Mouse (Mus musculus): Measurements from ENCODE around the gene Pgls. TPM values are rescaled to one million over a fixed set of nuclear protein-coding genes. Genes with fewer than 3 reads are reported as not detected.

Gene Pgls
- polyA plus RNA-seq, 1 experiment from 2014 or later: 177 TPM

GRCm38 (mm10) chr8:71633981-71634667, 42.1 kb downstream of the Pgls start:
- Histone ChIP-seq H3K9me3 (ENCODE audit: low read length) (no peaks in the 10 kb centered on the region), H3K9ac (replicated peaks; ENCODE audit: low read depth) (no peak overlapping the region), H3K27ac (ENCODE audit: low read length) (no peak overlapping the region), H3K4me2 (replicated peaks; ENCODE audit: low read depth, low read length) (0 out of 2 replicates have a peak overlapping the region, but pooled peaks have one; percentile 8), H3K4me1 (ENCODE audit: insufficient read depth, low read depth, low read length) (peaks cover 8% of the 10 kb centered on the region; the same call in 1 of the 2 replicates), H3K36me3 (ENCODE audit: insufficient read depth, low read length) (no peaks in the 10 kb centered on the region), H3K4me3 (ENCODE audit: low read depth, low read length) (no peak overlapping the region), H3K27me3 (replicated peaks; ENCODE audit: insufficient read depth, low read length) (0 out of 2 replicates have a peak, but pooled peaks cover 11% of the 10 kb centered on the region)
- ATAC-seq: peak; percentile 41
- no peak for TF ChIP-seq CTCF (IDR thresholded peaks at IDR 0.05)
- no peak for TF ChIP-seq EP300 (IDR thresholded peaks at IDR 0.05)
- WGBS: 5% methylated on average over 26 of the region's 26 CpGs
- DNase-seq (ENCODE audit: low spot score): peak; percentile 58

- Histone ChIP-seq H3K4me2 (replicated peaks; ENCODE audit: low read depth, low read length) (no peak overlapping the region), H3K9me3 (ENCODE audit: low read length) (no peaks in the 10 kb centered on the region)
- 62% methylated on average over 8 of the region's 8 CpGs for whole genome bisulfite sequencing
Observed at GRCm38 (mm10) chr8:71637149-71638095, 45.4 kb downstream of the Pgls start.

GRCm38 (mm10) chr8:71638321-71638720, 46.3 kb downstream of the Pgls start:
- ATAC-seq (no peak), DNase-seq (ENCODE audit: low spot score) (no peak)
- Histone ChIP-seq H3K4me3 (ENCODE audit: low read depth, low read length) (no peak overlapping the region), H3K27me3 (replicated peaks; ENCODE audit: insufficient read depth, low read length) (0 out of 2 replicates have a peak, but pooled peaks cover 4% of the 10 kb centered on the region), H3K4me2 (replicated peaks; ENCODE audit: low read depth, low read length) (no peak overlapping the region), H3K9me3 (ENCODE audit: low read length) (no peaks in the 10 kb centered on the region), H3K36me3 (ENCODE audit: insufficient read depth, low read length) (no peaks in the 10 kb centered on the region), H3K27ac (ENCODE audit: low read length) (no peak overlapping the region), H3K4me1 (ENCODE audit: insufficient read depth, low read depth, low read length) (no peaks in the 10 kb centered on the region), H3K9ac (replicated peaks; ENCODE audit: low read depth) (no peak overlapping the region)
- 64% methylated on average over 6 of the region's 6 CpGs for WGBS
- TF ChIP-seq EP300 (IDR thresholded peaks at IDR 0.05) (no peak), CTCF (IDR thresholded peaks at IDR 0.05) (no peak)

More at GRCm38 (mm10) chr8:71637149-71638095, 45.4 kb downstream of the Pgls start:
- Histone ChIP-seq H3K4me1 (ENCODE audit: insufficient read depth, low read depth, low read length) (no peaks in the 10 kb centered on the region), H3K27me3 (replicated peaks; ENCODE audit: insufficient read depth, low read length) (0 out of 2 replicates have a peak, but pooled peaks cover 4% of the 10 kb centered on the region), H3K36me3 (ENCODE audit: insufficient read depth, low read length) (no peaks in the 10 kb centered on the region), H3K9ac (replicated peaks; ENCODE audit: low read depth) (no peak overlapping the region), H3K27ac (ENCODE audit: low read length) (no peak overlapping the region), H3K4me3 (ENCODE audit: low read depth, low read length) (no peak overlapping the region)
- DNase-seq (ENCODE audit: low spot score) (no peak), ATAC-seq (no peak)
- TF ChIP-seq CTCF (IDR thresholded peaks at IDR 0.05) (no peak), EP300 (IDR thresholded peaks at IDR 0.05) (no peak)

GRCm38 (mm10) chr8:71639318-71639717, 47.3 kb downstream of the Pgls start:
- no peak for TF ChIP-seq CTCF (IDR thresholded peaks at IDR 0.05)
- no peak for TF ChIP-seq EP300 (IDR thresholded peaks at IDR 0.05)
- Histone ChIP-seq H3K9ac (replicated peaks; ENCODE audit: low read depth) (no peak overlapping the region), H3K9me3 (ENCODE audit: low read length) (no peaks in the 10 kb centered on the region), H3K36me3 (ENCODE audit: insufficient read depth, low read length) (no peaks in the 10 kb centered on the region), H3K4me1 (ENCODE audit: insufficient read depth, low read depth, low read length) (no peaks in the 10 kb centered on the region), H3K27ac (ENCODE audit: low read length) (no peak overlapping the region), H3K4me3 (ENCODE audit: low read depth, low read length) (no peak overlapping the region), H3K4me2 (replicated peaks; ENCODE audit: low read depth, low read length) (no peak overlapping the region), H3K27me3 (replicated peaks; ENCODE audit: insufficient read depth, low read length) (no peaks in the 10 kb centered on the region)
- DNase-seq (ENCODE audit: low spot score): no peak
- ATAC-seq: no peak
- 73% methylated on average over 4 of the region's 4 CpGs for WGBS

GRCm38 (mm10) chr8:71645510-71645909, 53.5 kb downstream of the Pgls start:
- ATAC-seq: peak; percentile 95
- WGBS: 49% methylated on average over 9 of the region's 9 CpGs
- no peaks in the 10 kb centered on the region for H3K9me3 ChIP-seq (ENCODE audit: low read length)
- H3K9ac ChIP-seq (replicated peaks; ENCODE audit: low read depth): no peak overlapping the region
- H3K36me3 ChIP-seq (ENCODE audit: insufficient read depth, low read length): no peaks in the 10 kb centered on the region
- H3K27me3 ChIP-seq (replicated peaks; ENCODE audit: insufficient read depth, low read length): no peaks in the 10 kb centered on the region
- no peak overlapping the region for H3K4me2 ChIP-seq (replicated peaks; ENCODE audit: low read depth, low read length)
- peak; percentile 85 for DNase-seq (ENCODE audit: low spot score)
- TF ChIP-seq EP300 (IDR thresholded peaks at IDR 0.05) (peak; percentile 60), CTCF (IDR thresholded peaks at IDR 0.05) (no peak)
- H3K27ac ChIP-seq (ENCODE audit: low read length): 0 out of 2 replicates have a peak overlapping the region, but pooled peaks have one; percentile 8
- H3K4me3 ChIP-seq (ENCODE audit: low read depth, low read length): no peak overlapping the region
- H3K4me1 ChIP-seq (ENCODE audit: insufficient read depth, low read depth, low read length): no peaks in the 10 kb centered on the region

Small RNA genes lying within 50 kb of the gene (microRNA-seq; reads per million reads assigned to microRNA genes)
- gene Mir6769b: not detected

Other genes with a start within 250 kb of the Pgls start
- gene Use1, start 225.3 kb upstream of the Pgls start, polyA plus RNA-seq (2015; fragmentation: Nextera tagmentation; extraction: Ambion mirVana): 136 and 139 TPM in 2 replicates
- 11.1 and 11.9 TPM in 2 replicates for gene Ocel1, start 220.9 kb upstream of the Pgls start, polyA plus RNA-seq (2015; fragmentation: Nextera tagmentation; extraction: Ambion mirVana)
- gene Nr2f6, start 210.2 kb upstream of the Pgls start, polyA plus RNA-seq (2015; fragmentation: Nextera tagmentation; extraction: Ambion mirVana): 61.5 and 69.4 TPM in 2 replicates
- 29.5 and 42.0 TPM in 2 replicates for gene Ushbp1, start 196.4 kb upstream of the Pgls start, polyA plus RNA-seq (2015; fragmentation: Nextera tagmentation; extraction: Ambion mirVana)
- gene Babam1, start 195.3 kb upstream of the Pgls start, polyA plus RNA-seq (2015; fragmentation: Nextera tagmentation; extraction: Ambion mirVana): 60.8 and 62.5 TPM in 2 replicates
- 0.72 and 1.5 TPM in 2 replicates for gene Ankle1, start 186.2 kb upstream of the Pgls start, polyA plus RNA-seq (2015; fragmentation: Nextera tagmentation; extraction: Ambion mirVana)
- gene Abhd8, start 128.5 kb upstream of the Pgls start, polyA plus RNA-seq (2015; fragmentation: Nextera tagmentation; extraction: Ambion mirVana): 23.8 and 27.6 TPM in 2 replicates
- gene Mrpl34, start 127.2 kb upstream of the Pgls start, polyA plus RNA-seq (2015; fragmentation: Nextera tagmentation; extraction: Ambion mirVana): 137 and 146 TPM in 2 replicates
- gene Dda1, start 123.0 kb upstream of the Pgls start, polyA plus RNA-seq (2015; fragmentation: Nextera tagmentation; extraction: Ambion mirVana): 73.7 and 78.6 TPM in 2 replicates
- 1.1 and 1.2 TPM in 2 replicates for gene Ano8, start 106.2 kb upstream of the Pgls start, polyA plus RNA-seq (2015; fragmentation: Nextera tagmentation; extraction: Ambion mirVana)
- gene Gtpbp3, start 104.1 kb upstream of the Pgls start, polyA plus RNA-seq (2015; fragmentation: Nextera tagmentation; extraction: Ambion mirVana): 10.6 and 11.6 TPM in 2 replicates
- 246 and 265 TPM in 2 replicates for gene Plvap, start 80.4 kb upstream of the Pgls start, polyA plus RNA-seq (2015; fragmentation: Nextera tagmentation; extraction: Ambion mirVana)
- 0.07 and 0.08 TPM in 2 replicates for gene Ccdc194, start 66.5 kb upstream of the Pgls start, polyA plus RNA-seq (2015; fragmentation: Nextera tagmentation; extraction: Ambion mirVana)
- gene Bst2, start 54.7 kb upstream of the Pgls start, polyA plus RNA-seq (2015; fragmentation: Nextera tagmentation; extraction: Ambion mirVana): 86.2 and 99.8 TPM in 2 replicates
- gene Mvb12a, start 49.3 kb upstream of the Pgls start, polyA plus RNA-seq (2015; fragmentation: Nextera tagmentation; extraction: Ambion mirVana): 103 and 112 TPM in 2 replicates
- gene Tmem221, start 33.3 kb upstream of the Pgls start, polyA plus RNA-seq (2015; fragmentation: Nextera tagmentation; extraction: Ambion mirVana): 8.5 and 8.7 TPM in 2 replicates
- gene Nxnl1, start 25.6 kb upstream of the Pgls start, polyA plus RNA-seq (2015; fragmentation: Nextera tagmentation; extraction: Ambion mirVana): 0.11 and 0.13 TPM in 2 replicates
- 26.9 and 27.7 TPM in 2 replicates for gene Slc27a1, start 23.3 kb upstream of the Pgls start, polyA plus RNA-seq (2015; fragmentation: Nextera tagmentation; extraction: Ambion mirVana)
- gene Fam129c, start 5.5 kb downstream of the Pgls start, polyA plus RNA-seq (2015; fragmentation: Nextera tagmentation; extraction: Ambion mirVana): 1.2 and 2.0 TPM in 2 replicates
- gene Colgalt1, start 18.8 kb downstream of the Pgls start, polyA plus RNA-seq (2015; fragmentation: Nextera tagmentation; extraction: Ambion mirVana): 64.7 and 66.0 TPM in 2 replicates
- 0.35 and 0.46 TPM in 2 replicates for gene Unc13a, start 79.6 kb downstream of the Pgls start, polyA plus RNA-seq (2015; fragmentation: Nextera tagmentation; extraction: Ambion mirVana)
- 7.7 and 10.0 TPM in 2 replicates for gene Jak3, start 84.1 kb downstream of the Pgls start, polyA plus RNA-seq (2015; fragmentation: Nextera tagmentation; extraction: Ambion mirVana)
- gene Insl3, start 97.0 kb downstream of the Pgls start, polyA plus RNA-seq (2015; fragmentation: Nextera tagmentation; extraction: Ambion mirVana): 2.9 and 3.9 TPM in 2 replicates
- 11.7 and 12.1 TPM in 2 replicates for gene B3gnt3, start 109.6 kb downstream of the Pgls start, polyA plus RNA-seq (2015; fragmentation: Nextera tagmentation; extraction: Ambion mirVana)
- gene Fcho1, start 133.5 kb downstream of the Pgls start, polyA plus RNA-seq (2015; fragmentation: Nextera tagmentation; extraction: Ambion mirVana): 1.4 and 1.8 TPM in 2 replicates